Mouse (Mus musculus) stomach, adult 2 months (tissue): ENCODE measurements around the gene Gm21366. TPM values are rescaled to one million over a fixed set of nuclear protein-coding genes. Genes with fewer than 3 reads are reported as not detected.

ENCODE experiments used
- polyA plus RNA-seq: library from polyadenylated mRNA; depleted of rRNA; stranded (reverse); fragments of >200 nt; gene quantifications from 2 replicates; pipeline ENCODE4 v1.2.3, GENCODE M21; 2012; rRNA removed

Gene Gm21366
- polyA plus RNA-seq = not detected in 2 replicates

DNA sequence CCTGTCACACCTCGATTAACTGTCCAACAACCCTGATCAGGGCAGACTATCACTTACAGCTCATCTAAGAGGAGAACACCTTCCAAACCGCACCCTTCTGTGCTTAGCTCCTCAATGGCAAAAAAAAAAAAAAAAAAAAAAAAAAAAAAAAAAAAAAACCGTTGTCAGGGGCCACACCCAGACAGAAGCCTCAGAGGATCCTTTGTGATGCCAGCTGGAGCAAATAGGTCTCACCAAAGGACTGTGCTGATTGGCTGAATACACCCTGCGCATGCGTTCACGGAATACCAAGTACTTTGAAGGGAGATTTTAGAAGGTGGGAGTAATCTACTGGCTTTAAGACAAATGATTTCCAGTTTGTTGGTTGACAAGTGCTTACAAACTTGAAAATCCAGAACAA, at the start of gene Gm21366:
TSS of gene Gm21366 (minus strand) at position 101 of the 400 bp plus-strand sequence.

